ENCODE assay signal across 9 mouse cellular contexts in genomic region chr7:100866675-100867074, GRCm38 (mm10). TPM values are rescaled to one million over a fixed set of nuclear protein-coding genes. Genes with fewer than 3 reads are reported as not detected.
A peak's percentile ranks its signal among the peaks of the same experiment; 100 is the strongest.
DNase-seq lines count a peak whose midpoint lies in the region; ATAC-seq and TF ChIP-seq lines count a peak whose summit lies in the region.
"Had no signal": no experiment of that assay in that cellular context is flagged by ENCODE, and none has a peak within 500 bp of the region (broad histone marks: within the 10 kb centered on the region; RNA-seq: fewer than 3 reads in every experiment).

No protein-coding gene starts in this region.

- 9% methylated on average over 3 of the region's 3 CpGs for WGBS in liver, embryonic 12.5 days (ENCODE audit: insufficient replicate concordance)
- WGBS in limb, embryonic 11.5 days = 18% methylated on average over 3 of the region's 3 CpGs

- H3K4me3 ChIP-seq in liver, embryonic 12.5 days = no peak overlapping the region
- H3K4me3 ChIP-seq in limb, embryonic 11.5 days (ENCODE audit: low read depth, low read length) = no peak overlapping the region
- H3K4me3 ChIP-seq: neural tube, embryonic 12.5 days had no signal

- TF ChIP-seq CTCF in Patski (IDR thresholded peaks at IDR 0.05) = peak; percentile 86

- no peak overlapping the region for H3K27ac ChIP-seq in liver, embryonic 12.5 days
- no peak overlapping the region for H3K27ac ChIP-seq in limb, embryonic 11.5 days (replicated peaks; ENCODE audit: low read depth, low read length)
- H3K27ac ChIP-seq: neural tube, embryonic 12.5 days had no signal

- no peaks in the 10 kb centered on the region for H3K9me3 ChIP-seq in liver, embryonic 12.5 days (replicated peaks)
- H3K9me3 ChIP-seq in limb, embryonic 11.5 days (ENCODE audit: control insufficient read depth, low read length) = no peaks in the 10 kb centered on the region
- H3K9me3 ChIP-seq: neural tube, embryonic 12.5 days had no signal

- H3K36me3 ChIP-seq in liver, embryonic 12.5 days = no peaks in the 10 kb centered on the region
- H3K36me3 ChIP-seq in limb, embryonic 11.5 days (ENCODE audit: control insufficient read depth, insufficient read depth, low read length) = no peaks in the 10 kb centered on the region
- H3K36me3 ChIP-seq: neural tube, embryonic 12.5 days had no signal

- no peaks in the 10 kb centered on the region for H3K27me3 ChIP-seq in liver, embryonic 12.5 days (replicated peaks)
- no peaks in the 10 kb centered on the region for H3K27me3 ChIP-seq in Patski
- H3K27me3 ChIP-seq in limb, embryonic 11.5 days (ENCODE audit: control insufficient read depth, insufficient read depth, low read length) = no peaks in the 10 kb centered on the region
- H3K27me3 ChIP-seq: neural tube, embryonic 12.5 days had no signal

- no peak overlapping the region for H3K4me2 ChIP-seq in liver, embryonic 12.5 days
- H3K4me2 ChIP-seq in limb, embryonic 11.5 days (ENCODE audit: low read depth, severe bottlenecking) = no peak overlapping the region
- H3K4me2 ChIP-seq: neural tube, embryonic 12.5 days had no signal

- DNase-seq in liver (peak; percentile 81), Patski (ENCODE audit: low read depth, low spot score) (peak; percentile 15)
- DNase-seq in cerebellum, adult 8-10 months = peak; percentile 76
- peak; percentile 78 for DNase-seq in heart, postnatal 4 days
- peak; percentile 84 for DNase-seq in limb, embryonic 11.5 days (ENCODE audit: low spot score)
- peak; percentile 79 for DNase-seq in right cerebral cortex, postnatal 14 days

- no peak for ATAC-seq in liver, embryonic 12.5 days
- no peak for ATAC-seq in Patski
- no peak for ATAC-seq in limb, embryonic 11.5 days (ENCODE audit: insufficient number of reproducible peaks, low FRiP score, low TSS enrichment, low read depth)
- ATAC-seq in inflammation-experienced regulatory T-cells, adult 6 months = no peak

- CTCF ChIA-PET in Patski (lab: Charles Lee) = interaction anchor here (1.0 to 4.9 kb wide), 7 partner anchors 11 to 118 kb away, joined by 3 to 43 read pairs (median 5); no protein-coding TSS in a partner anchor

- H3K9ac ChIP-seq in liver, embryonic 12.5 days = no peak overlapping the region
- no peak overlapping the region for H3K9ac ChIP-seq in limb, embryonic 11.5 days (ENCODE audit: low read length)
- H3K9ac ChIP-seq: neural tube, embryonic 12.5 days had no signal

- in situ Hi-C loops in Patski (cut with MboI; ENCODE audit: low pct_unique_long_range_greater_than_20kb) = loop anchor here (5.0 to 10.0 kb wide), 2 partner anchors 179 to 342 kb away; no protein-coding TSS in a partner anchor

- POLR2A ChIA-PET in Patski (lab: Charles Lee) = no interaction called here

- H3K4me1 ChIP-seq in liver, embryonic 12.5 days = peaks cover 33% of the 10 kb centered on the region
- 0 out of 2 replicates have a peak, but pooled peaks cover 5% of the 10 kb centered on the region for H3K4me1 ChIP-seq in limb, embryonic 11.5 days (ENCODE audit: control insufficient read depth, insufficient read depth, low read length)

RNA-seq across cellular contexts. Expression of gene Relt, which starts 3.4 kb away (rescaled TPM):
- 17.8 and 18.2 TPM in 2 replicates for polyA plus RNA-seq in liver, embryonic 12.5 days (2016; fragmentation: Nextera tagmentation; extraction: Ambion mirVana)
- polyA plus RNA-seq in Patski (2021) = 5.1 TPM
- total RNA-seq in heart, postnatal 4 days (2021) = 1 to 10 TPM; 5.6 to 6.4 TPM
- 2.6 and 4.1 TPM in 2 replicates for polyA plus RNA-seq in limb, embryonic 11.5 days (2014; fragmentation: Nextera tagmentation; extraction: Ambion mirVana)
- polyA plus RNA-seq in inflammation-experienced regulatory T-cells, adult 6 months (2017; shearing (Covaris generic)) = 10 to 100 TPM; 11.1 to 13.9 (median 12.3) TPM

Comparison
In these comparisons a context has a peak if more than half of its experiments do, and no peak if none do; other contexts are left out.
1. DNase-seq: peak in every context shown above with its lines; median percentile 84 in limb, embryonic 11.5 days; 81 in liver; 79 in right cerebral cortex, postnatal 14 days; 78 in heart, postnatal 4 days; 76 in cerebellum, adult 8-10 months; 15 in Patski.